Mouse (Mus musculus) liver, embryonic 13.5 days (tissue): ENCODE data around the gene Aldh4a1. TPM values are rescaled to one million over a fixed set of nuclear protein-coding genes. Genes with fewer than 3 reads are reported as not detected.

Experiments
- ATAC-seq: fragments of 200-750 bp; cut with Nextera tagmentation; 2 replicates; pipeline ENCODE4 v1.8.0; 2017; ENCODE audit warnings: low read depth, mild to moderate bottlenecking, moderate number of reproducible peaks, moderate library complexity
- DNase-seq: peaks from one replicate; pipeline ENCODE4 v3.0.0; 2022
- H3K27ac ChIP-seq: fragments of 300-500 bp; sonication (generic); 2 replicates; pipeline ENCODE4 v1.5.1; 2015; ENCODE audit warnings: moderate library complexity, mild to moderate bottlenecking, inconsistent platforms
- H3K27me3 ChIP-seq: fragments of 300-500 bp; sonication (generic); 2 replicates; pipeline ENCODE4 v1.6.1; 2015; ENCODE audit warnings: mild to moderate bottlenecking, inconsistent platforms
- H3K36me3 ChIP-seq: fragments of 300-500 bp; sonication (generic); 2 replicates; pipeline ENCODE4 v1.6.1; 2015; ENCODE audit warnings: mild to moderate bottlenecking, inconsistent platforms
- H3K4me1 ChIP-seq: fragments of 300-500 bp; sonication (generic); replicated peaks from 2 replicates; pipeline ENCODE4 v1.6.1; 2015; ENCODE audit warnings: inconsistent platforms
- H3K4me2 ChIP-seq: fragments of 300-500 bp; sonication (generic); 2 replicates; pipeline ENCODE4 v1.6.1; 2015; ENCODE audit warnings: inconsistent platforms, mild to moderate bottlenecking, moderate library complexity
- H3K4me3 ChIP-seq: fragments of 300-500 bp; sonication (generic); replicated peaks from 2 replicates; pipeline ENCODE4 v1.5.1; 2015; ENCODE audit warnings: mild to moderate bottlenecking, inconsistent platforms
- H3K9ac ChIP-seq: fragments of 300-500 bp; sonication (generic); 2 replicates; pipeline ENCODE4 v1.6.1; 2015; ENCODE audit warnings: mild to moderate bottlenecking, inconsistent platforms
- H3K9me3 ChIP-seq: fragments of 300-500 bp; sonication (generic); replicated peaks from 2 replicates; pipeline ENCODE4 v1.6.1; 2016; ENCODE audit warnings: inconsistent platforms
- WGBS: fragments of 180-500 bp; shearing (Covaris S2); methylation state at CpG from one replicate; pipeline ENCODE4 v1.1.7; 2015; ENCODE audit not compliant: insufficient replicate concordance; 5-methylcytosine and 5-hydroxymethylcytosine counted together
- polyA plus RNA-seq: library from polyadenylated mRNA; unstranded; fragments of >200 nt; fragmentation: Nextera tagmentation; extraction: Ambion mirVana; gene quantifications from 2 replicates; pipeline ENCODE4 v1.2.1, GENCODE M21; 2015

The Aldh4a1 gene
- 50.2 and 57.3 TPM in 2 replicates for polyA plus RNA-seq

DNA sequence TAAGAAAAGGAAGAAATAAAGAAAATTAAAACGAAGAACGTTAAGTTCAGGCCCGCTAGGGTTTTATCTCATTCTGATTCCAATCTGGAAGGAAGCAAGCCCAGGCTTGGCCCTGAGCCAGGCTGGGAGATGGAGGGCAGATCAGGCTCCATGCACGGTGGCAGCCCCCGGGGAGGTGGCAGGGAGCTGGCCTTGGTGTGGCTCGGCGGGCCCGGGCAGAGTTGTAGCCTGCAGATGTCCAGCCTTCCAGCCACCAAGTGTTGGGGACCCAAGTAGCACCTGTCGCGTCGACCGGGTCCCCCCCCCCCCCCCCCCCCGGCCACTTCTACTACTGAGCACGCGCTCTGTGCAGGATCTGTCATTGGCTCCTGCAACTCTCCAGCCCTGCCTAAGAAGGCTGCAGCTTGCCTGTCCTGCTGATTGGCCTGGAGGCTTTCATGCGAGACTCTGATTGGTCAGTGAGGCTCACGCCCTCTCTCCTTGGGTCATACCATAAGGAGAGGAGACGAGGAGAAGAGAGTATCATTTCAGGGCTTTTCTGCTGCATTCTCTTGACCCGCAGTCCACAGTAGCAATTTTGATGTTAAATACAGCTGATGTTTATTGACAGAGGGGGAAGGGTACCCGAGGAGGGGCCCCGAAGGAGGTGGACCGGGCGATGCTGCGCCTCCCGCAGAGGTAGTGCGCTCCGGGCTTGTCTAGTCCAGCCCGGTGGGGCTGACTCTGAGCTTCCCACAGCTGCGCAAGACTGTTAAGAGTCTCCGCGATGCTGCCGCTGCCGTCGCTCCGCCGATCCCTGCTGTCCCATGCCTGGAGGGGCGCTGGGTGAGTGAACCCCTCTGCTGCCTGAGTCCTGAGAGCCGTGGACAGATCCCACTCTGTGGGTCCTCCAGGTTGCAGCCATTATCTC is at the start of gene Aldh4a1:
TSS of gene Aldh4a1 (plus strand) at position 494 of the 910 bp plus-strand sequence.
- no peaks in the 10 kb centered on the region for H3K9me3 ChIP-seq
- no peaks in the 10 kb centered on the region for H3K27me3 ChIP-seq
- DNase-seq: peak; percentile 87
- under 1% methylated on average over 35 of the region's 38 CpGs for WGBS
- H3K9ac ChIP-seq: peak within 1 kb of the TSS; percentile 78
- peak within 1 kb of the TSS; percentile 88 for H3K4me2 ChIP-seq
- peaks cover 49% of the 10 kb centered on the region for H3K4me1 ChIP-seq
- ATAC-seq: peak; percentile 98
- 0 out of 2 replicates have a peak, but pooled peaks cover 2% of the 10 kb centered on the region for H3K36me3 ChIP-seq
- H3K4me3 ChIP-seq: peak within 1 kb of the TSS; percentile 72
- H3K27ac ChIP-seq: peak within 1 kb of the TSS; percentile 76

DNA sequence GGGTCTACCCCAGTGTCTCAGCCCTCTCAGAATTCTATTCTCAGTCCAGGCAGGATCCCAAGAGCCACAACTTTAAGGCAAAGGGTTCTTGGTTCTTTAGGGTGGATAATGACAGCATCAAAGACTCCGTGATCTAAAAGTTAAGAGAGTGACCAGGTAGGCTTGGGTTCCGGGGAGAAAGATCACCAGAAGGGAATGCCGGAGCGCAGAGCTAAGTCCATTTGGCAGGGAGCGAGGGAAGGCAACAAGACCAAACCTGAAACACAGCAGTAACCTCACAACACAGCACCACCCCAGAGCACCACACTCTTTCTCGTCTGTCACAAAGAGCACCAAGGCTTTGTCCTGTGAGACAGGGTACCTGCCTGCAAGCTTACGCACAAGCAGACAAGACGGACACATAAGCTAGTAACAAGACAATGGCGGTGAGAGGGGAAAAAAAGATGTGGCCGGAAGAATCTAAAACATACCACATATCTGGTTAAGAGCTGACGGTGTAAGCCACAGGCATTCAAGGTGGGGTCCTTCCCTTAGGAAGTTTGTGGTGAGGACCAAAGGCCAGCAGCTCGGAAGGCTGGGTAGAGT is 49.6 kb upstream of the Aldh4a1 start:
- Histone ChIP-seq H3K27me3 (peaks cover 67% of the 10 kb centered on the region), H3K9me3 (no peaks in the 10 kb centered on the region), H3K36me3 (no peaks in the 10 kb centered on the region), H3K4me2 (no peak overlapping the region), H3K27ac (no peak overlapping the region), H3K4me3 (no peak overlapping the region), H3K9ac (no peak overlapping the region), H3K4me1 (peaks cover 41% of the 10 kb centered on the region)
- ATAC-seq (no peak), DNase-seq (no peak)
- 65% methylated on average over 12 of the region's 12 CpGs for WGBS

GRCm38 (mm10) chr4:139574156-139574798 is 48.4 kb upstream of the Aldh4a1 start:
- peak; percentile 98 for DNase-seq
- Histone ChIP-seq H3K4me3 (peak overlapping the region; percentile 68), H3K4me1 (peaks cover 53% of the 10 kb centered on the region), H3K36me3 (no peaks in the 10 kb centered on the region), H3K27me3 (peaks cover 80% of the 10 kb centered on the region), H3K9me3 (no peaks in the 10 kb centered on the region), H3K27ac (peak overlapping the region; percentile 68), H3K9ac (peak overlapping the region; percentile 76), H3K4me2 (peak overlapping the region; percentile 87)
- peak; percentile 95 for ATAC-seq
- under 1% methylated on average over 51 of the region's 52 CpGs for WGBS

DNA sequence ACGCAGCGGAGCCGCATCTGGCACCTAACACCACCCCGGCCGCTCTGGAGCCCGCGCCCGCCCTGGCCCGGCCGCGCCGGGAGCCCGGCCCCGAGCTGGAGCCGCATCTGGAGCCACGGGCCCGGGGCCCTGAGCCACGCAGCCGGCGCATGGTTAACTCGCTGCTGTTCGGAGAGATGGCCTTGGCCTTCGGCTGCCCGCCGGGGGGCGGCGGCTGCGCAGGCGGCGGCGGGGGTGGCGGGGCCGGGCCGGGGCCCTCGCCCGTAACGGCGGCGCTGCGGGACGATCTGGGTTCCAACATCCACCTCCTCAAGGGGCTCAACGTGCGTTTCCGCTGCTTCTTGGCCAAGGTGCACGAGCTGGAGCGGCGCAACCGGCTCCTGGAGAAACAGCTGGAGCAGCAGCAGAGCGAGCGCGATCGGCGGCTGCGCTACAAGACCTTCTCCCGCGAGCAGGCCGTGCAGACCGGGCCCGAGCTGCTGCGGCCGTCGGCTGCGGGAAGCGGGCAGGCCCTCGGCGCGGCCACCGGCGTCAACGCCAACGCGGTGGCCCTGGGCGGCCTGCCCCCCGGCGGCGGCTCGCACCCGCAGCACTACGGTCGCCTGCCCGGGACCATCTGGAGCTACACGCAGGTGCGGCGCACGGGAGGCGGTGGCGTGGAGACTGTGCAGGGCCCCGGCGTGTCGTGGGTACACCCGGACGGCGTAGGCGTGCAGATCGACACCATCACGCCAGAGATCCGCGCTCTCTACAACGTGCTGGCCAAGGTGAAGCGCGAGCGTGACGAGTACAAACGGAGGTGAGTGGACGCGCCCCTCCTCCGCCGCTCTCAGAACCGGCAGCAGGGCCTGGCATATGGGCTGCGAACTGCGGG is 47.6 kb upstream of the Aldh4a1 start:
- H3K27me3 ChIP-seq: peaks cover 86% of the 10 kb centered on the region
- peaks cover 61% of the 10 kb centered on the region for H3K4me1 ChIP-seq
- peak overlapping the region; percentile 68 for H3K27ac ChIP-seq
- DNase-seq: no peak
- peak overlapping the region; percentile 87 for H3K4me2 ChIP-seq
- 1% methylated on average over 91 of the region's 111 CpGs for WGBS
- peak; percentile 39 for ATAC-seq
- H3K36me3 ChIP-seq: no peaks in the 10 kb centered on the region
- H3K9me3 ChIP-seq: no peaks in the 10 kb centered on the region
- peak overlapping the region; percentile 68 for H3K4me3 ChIP-seq
- peak overlapping the region; percentile 76 for H3K9ac ChIP-seq

DNA sequence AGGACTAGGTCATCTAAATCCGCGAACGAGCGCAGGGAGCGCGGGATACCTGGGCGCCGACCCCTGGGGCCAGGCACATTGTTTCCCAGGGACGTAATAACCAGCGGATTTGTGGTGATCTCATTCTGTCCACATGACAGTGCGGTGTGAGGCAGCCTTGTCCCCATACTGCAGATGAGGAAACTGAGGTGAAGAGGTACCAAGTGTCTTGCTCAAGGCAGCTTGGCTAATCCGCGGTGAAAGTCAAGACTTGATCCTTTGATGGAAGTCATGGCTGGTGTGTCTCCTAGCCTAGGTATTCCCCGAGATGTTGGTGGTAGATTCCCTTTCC is 47.0 kb upstream of the Aldh4a1 start:
- Histone ChIP-seq H3K4me1 (peaks cover 67% of the 10 kb centered on the region), H3K36me3 (no peaks in the 10 kb centered on the region), H3K4me3 (peak overlapping the region; percentile 68), H3K4me2 (peak overlapping the region; percentile 87), H3K27me3 (peaks cover 91% of the 10 kb centered on the region), H3K9ac (peak overlapping the region; percentile 76), H3K9me3 (no peaks in the 10 kb centered on the region), H3K27ac (no peak overlapping the region)
- ATAC-seq (no peak), DNase-seq (no peak)
- WGBS: 11% methylated on average over 14 of the region's 14 CpGs

DNA sequence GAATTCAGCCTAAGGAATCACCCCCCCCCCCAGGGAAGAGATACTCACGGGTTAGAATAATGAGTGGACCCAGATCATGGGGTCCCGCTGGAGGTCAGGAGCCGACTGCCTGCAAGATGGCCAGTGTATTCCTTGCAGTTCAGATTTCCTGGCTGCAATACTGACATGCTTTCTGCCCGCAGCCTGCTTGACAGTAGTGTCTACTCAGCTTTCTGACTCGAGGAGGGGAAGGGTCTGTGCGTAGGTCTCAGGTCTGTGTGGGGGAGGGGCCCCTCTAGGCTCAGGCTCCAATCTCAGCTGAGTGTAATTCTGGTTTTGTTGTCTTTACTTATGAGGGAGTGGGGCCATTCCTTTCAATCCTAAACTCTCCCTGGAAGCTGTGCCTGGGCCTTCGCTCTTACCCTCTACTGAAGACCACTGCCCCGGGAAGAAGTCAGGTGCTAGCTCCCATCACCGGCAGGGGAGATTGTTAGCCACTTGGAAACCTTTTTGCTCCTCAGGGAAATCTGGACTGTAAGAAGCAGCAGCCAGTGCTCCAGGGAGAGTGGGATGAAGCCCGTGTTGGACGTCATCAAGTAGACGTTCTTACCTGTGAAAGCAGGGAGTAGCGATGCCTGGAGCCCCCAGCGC is 46.3 kb upstream of the Aldh4a1 start:
- Histone ChIP-seq H3K9me3 (no peaks in the 10 kb centered on the region), H3K4me1 (peaks cover 74% of the 10 kb centered on the region), H3K27me3 (peaks cover 90% of the 10 kb centered on the region), H3K4me2 (peak overlapping the region; percentile 87), H3K4me3 (peak overlapping the region; percentile 68), H3K9ac (peak overlapping the region; percentile 9; the same call in 1 of the 2 replicates), H3K36me3 (no peaks in the 10 kb centered on the region), H3K27ac (no peak overlapping the region)
- no peak for ATAC-seq
- no peak for DNase-seq
- WGBS: 58% methylated on average over 14 of the region's 14 CpGs

DNA sequence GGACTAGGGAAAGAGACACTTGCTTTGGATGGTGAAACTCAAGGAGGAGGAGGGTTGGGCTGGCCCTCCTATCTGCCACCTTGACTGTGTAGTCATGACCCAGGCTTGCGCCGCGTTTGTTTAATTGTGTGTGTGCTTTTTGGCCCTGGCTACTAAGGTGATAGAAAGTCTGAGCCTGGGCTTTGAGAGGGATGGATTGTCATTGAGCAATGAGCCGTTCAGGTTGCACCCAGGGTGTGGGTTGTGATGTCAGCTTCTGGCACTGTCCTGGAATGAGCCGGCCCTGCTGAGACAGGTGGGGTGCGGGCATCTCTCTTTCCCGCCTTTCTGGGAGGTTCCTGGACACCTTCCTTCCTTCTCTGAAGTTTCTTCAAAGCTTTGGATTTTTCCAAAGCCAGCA is 45.7 kb upstream of the Aldh4a1 start:
- Histone ChIP-seq H3K9me3 (no peaks in the 10 kb centered on the region), H3K4me1 (peaks cover 81% of the 10 kb centered on the region), H3K36me3 (no peaks in the 10 kb centered on the region), H3K4me2 (peak overlapping the region; percentile 87), H3K27me3 (peaks cover 85% of the 10 kb centered on the region), H3K9ac (0 out of 2 replicates have a peak overlapping the region, but pooled peaks have one; percentile 9), H3K27ac (no peak overlapping the region), H3K4me3 (peak overlapping the region; percentile 68)
- WGBS: 67% methylated on average over 7 of the region's 7 CpGs
- DNase-seq (no peak), ATAC-seq (no peak)

DNA sequence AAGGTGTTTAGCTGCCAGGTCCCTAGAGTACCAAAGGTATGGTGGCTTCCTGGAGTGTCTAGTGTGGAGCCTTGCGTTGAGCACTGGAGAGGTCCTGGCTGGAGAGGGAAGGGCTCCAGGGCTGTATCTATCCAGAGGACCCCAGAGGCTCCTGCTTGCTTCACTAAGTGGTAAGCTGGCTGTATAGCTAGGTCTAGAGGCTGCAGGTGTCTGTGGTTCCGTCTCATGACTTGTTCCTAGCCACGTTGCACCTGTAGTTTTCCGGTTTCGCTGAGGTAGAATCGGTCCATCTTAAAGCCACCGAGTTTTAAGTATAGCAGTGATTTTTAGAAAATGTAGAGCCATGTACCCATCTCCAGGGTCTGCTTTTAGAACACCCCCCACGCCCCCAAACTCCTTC is 44.3 kb upstream of the Aldh4a1 start:
- Histone ChIP-seq H3K4me2 (peak overlapping the region; percentile 19; the same call in 1 of the 2 replicates), H3K4me3 (no peak overlapping the region), H3K9me3 (no peaks in the 10 kb centered on the region), H3K36me3 (no peaks in the 10 kb centered on the region), H3K27ac (no peak overlapping the region), H3K9ac (0 out of 2 replicates have a peak overlapping the region, but pooled peaks have one; percentile 13), H3K27me3 (peaks cover 72% of the 10 kb centered on the region), H3K4me1 (peaks cover 92% of the 10 kb centered on the region)
- DNase-seq (no peak), ATAC-seq (no peak)
- 66% methylated on average over 8 of the region's 8 CpGs for WGBS

- no peak for DNase-seq
- WGBS: 29% methylated on average over 10 of the region's 10 CpGs
- H3K27me3 ChIP-seq: peaks cover 66% of the 10 kb centered on the region
Observed at GRCm38 (mm10) chr4:139579003-139579402, 43.7 kb upstream of the Aldh4a1 start.

GRCm38 (mm10) chr4:139579466-139579865 is 43.2 kb upstream of the Aldh4a1 start:
- H3K4me3 ChIP-seq: no peak overlapping the region
- 32% methylated on average over 6 of the region's 6 CpGs for WGBS
- H3K4me1 ChIP-seq: peaks cover 92% of the 10 kb centered on the region
- no peak for ATAC-seq
- peaks cover 61% of the 10 kb centered on the region for H3K27me3 ChIP-seq
- no peaks in the 10 kb centered on the region for H3K36me3 ChIP-seq
- no peak for DNase-seq
- no peaks in the 10 kb centered on the region for H3K9me3 ChIP-seq
- H3K9ac ChIP-seq: no peak overlapping the region
- H3K4me2 ChIP-seq: peak overlapping the region; percentile 19; the same call in 1 of the 2 replicates
- peak overlapping the region; percentile 49; the same call in 1 of the 2 replicates for H3K27ac ChIP-seq

More at GRCm38 (mm10) chr4:139579003-139579402, 43.7 kb upstream of the Aldh4a1 start:
- no peaks in the 10 kb centered on the region for H3K36me3 ChIP-seq
- no peak overlapping the region for H3K27ac ChIP-seq
- H3K9me3 ChIP-seq: no peaks in the 10 kb centered on the region
- H3K4me3 ChIP-seq: no peak overlapping the region
- H3K4me2 ChIP-seq: peak overlapping the region; percentile 19
- H3K4me1 ChIP-seq: peaks cover 92% of the 10 kb centered on the region
- 0 out of 2 replicates have a peak overlapping the region, but pooled peaks have one; percentile 13 for H3K9ac ChIP-seq
- ATAC-seq: no peak
